Mouse (Mus musculus) kidney, postnatal 0 days (tissue): ENCODE data around the gene Bloc1s5. TPM values are rescaled to one million over a fixed set of nuclear protein-coding genes. Genes with fewer than 3 reads are reported as not detected.

ENCODE experiments used
- ATAC-seq: fragments of 200-750 bp; cut with Nextera tagmentation; replicated peaks from 2 replicates; pipeline ENCODE4 v1.8.0; 2017; ENCODE audit warnings: low read depth, moderate number of reproducible peaks, moderate TSS enrichment, moderate library complexity; ENCODE audit not compliant: low FRiP score
- DNase-seq: peaks from one replicate; pipeline ENCODE4 v3.0.0-alpha.2; 2016; ENCODE audit warnings: low spot score
- H3K27ac ChIP-seq: fragments of 300-500 bp; sonication (generic); 2 replicates; pipeline ENCODE4 v1.5.1; 2014; ENCODE audit warnings: mild to moderate bottlenecking
- H3K27me3 ChIP-seq: fragments of 300-500 bp; sonication (generic); 2 replicates; pipeline ENCODE4 v1.6.1; 2014; ENCODE audit warnings: low read length, mixed read lengths; ENCODE audit not compliant: insufficient read depth
- H3K36me3 ChIP-seq: fragments of 300-500 bp; sonication (generic); 2 replicates; pipeline ENCODE4 v1.6.1; 2014; ENCODE audit warnings: low read length, mixed read lengths; ENCODE audit not compliant: insufficient read depth
- H3K4me1 ChIP-seq: fragments of 300-500 bp; sonication (generic); replicated peaks from 2 replicates; pipeline ENCODE4 v1.6.1; 2014; ENCODE audit warnings: antibody characterized with exemption, low read length, mixed read lengths; ENCODE audit not compliant: insufficient read depth
- H3K4me2 ChIP-seq: fragments of 300-500 bp; sonication (generic); 2 replicates; pipeline ENCODE4 v1.6.1; 2014; ENCODE audit warnings: mild to moderate bottlenecking, low read length, moderate library complexity, mixed read lengths
- H3K4me3 ChIP-seq: fragments of 300-500 bp; sonication (generic); replicated peaks from 2 replicates; pipeline ENCODE4 v1.5.1; 2014; ENCODE audit warnings: low read depth, low read length
- H3K9ac ChIP-seq: fragments of 300-500 bp; sonication (generic); 2 replicates; pipeline ENCODE4 v1.6.1; 2014; ENCODE audit warnings: low read depth, low read length
- H3K9me3 ChIP-seq: fragments of 300-500 bp; sonication (generic); replicated peaks from 2 replicates; pipeline ENCODE4 v1.6.1; 2016; ENCODE audit warnings: low read length, inconsistent platforms, mixed read lengths
- CTCF ChIP-seq: IDR thresholded peaks from 2 replicates; pipeline ENCODE4 v1.5.1; 2016; ENCODE audit warnings: antibody characterized with exemption, low read depth, mild to moderate bottlenecking, moderate library complexity
- WGBS: fragments of 180-500 bp; shearing (Covaris S2); extraction: QIAGEN DNeasy Blood & Tissue Kit; methylation state at CpG from one replicate; pipeline ENCODE4 v1.1.7; 2014; 5-methylcytosine and 5-hydroxymethylcytosine counted together
- polyA plus RNA-seq: library from polyadenylated mRNA; unstranded; fragments of >200 nt; fragmentation: Nextera tagmentation; extraction: Ambion mirVana; gene quantifications from 2 replicates; pipeline ENCODE4 v1.2.1, GENCODE M21; 2015

Bloc1s5 gene
- polyA plus RNA-seq, 1 experiment from 2014 or later, result 21.8 TPM

DNA sequence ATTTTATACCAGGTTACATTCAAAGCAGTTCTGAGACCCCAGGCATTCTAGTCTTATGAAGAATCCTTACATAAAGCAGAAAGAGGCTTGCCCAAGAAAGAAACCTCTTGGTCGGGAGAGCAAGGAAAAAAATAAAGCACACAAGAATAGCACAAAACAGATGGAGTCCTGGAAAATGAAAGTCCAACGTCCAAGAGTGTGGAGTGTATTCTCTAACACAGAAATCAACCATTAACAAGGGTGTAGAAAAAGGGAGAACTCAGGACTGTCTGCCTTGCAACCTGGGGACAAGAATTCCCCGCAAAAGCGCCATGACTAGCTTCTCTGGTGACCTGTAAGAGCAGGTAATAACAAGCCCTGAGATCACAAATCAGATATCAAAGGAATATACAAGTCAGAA is 69.7 kb downstream of the Bloc1s5 start:
- no peak overlapping the region for H3K4me2 ChIP-seq
- no peaks in the 10 kb centered on the region for H3K4me1 ChIP-seq
- no peaks in the 10 kb centered on the region for H3K36me3 ChIP-seq
- no peak overlapping the region for H3K4me3 ChIP-seq
- WGBS, result 76% methylated on average over 4 of the region's 4 CpGs
- H3K9me3 ChIP-seq, result no peaks in the 10 kb centered on the region
- H3K27me3 ChIP-seq, result no peaks in the 10 kb centered on the region
- TF ChIP-seq CTCF, result no peak
- ATAC-seq (no peak), DNase-seq (no peak)
- no peak overlapping the region for H3K27ac ChIP-seq
- no peak overlapping the region for H3K9ac ChIP-seq

DNA sequence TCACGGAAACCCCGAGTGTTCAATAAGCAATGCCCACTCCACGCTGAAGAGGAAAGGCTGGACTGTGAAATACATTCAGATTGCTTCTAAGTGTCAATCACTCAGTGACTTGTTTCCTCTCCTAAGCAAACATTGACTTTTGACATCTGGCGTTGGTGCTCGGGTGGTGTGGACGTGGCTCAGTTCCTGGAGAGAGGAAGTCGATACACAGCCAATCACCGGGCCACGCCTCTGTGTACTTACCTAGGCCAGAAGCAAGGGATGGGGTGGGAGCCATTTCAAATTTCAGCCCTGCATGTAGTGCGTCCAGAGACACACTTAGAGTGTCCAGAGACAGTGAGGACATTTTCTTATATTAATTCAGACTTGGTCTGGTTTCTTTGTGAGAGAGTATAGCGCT is 80.3 kb downstream of the Bloc1s5 start:
- no peaks in the 10 kb centered on the region for H3K9me3 ChIP-seq
- no peak for TF ChIP-seq CTCF
- no peak overlapping the region for H3K4me3 ChIP-seq
- ATAC-seq (no peak), DNase-seq (no peak)
- H3K9ac ChIP-seq, result no peak overlapping the region
- no peaks in the 10 kb centered on the region for H3K4me1 ChIP-seq
- 60% methylated on average over 11 of the region's 11 CpGs for WGBS
- H3K27me3 ChIP-seq, result no peaks in the 10 kb centered on the region
- no peak overlapping the region for H3K27ac ChIP-seq
- no peaks in the 10 kb centered on the region for H3K36me3 ChIP-seq
- no peak overlapping the region for H3K4me2 ChIP-seq

- ATAC-seq, result peak; percentile 52; the same call in 1 of the 2 replicates
- Histone ChIP-seq H3K9me3 (no peaks in the 10 kb centered on the region), H3K9ac (no peak overlapping the region)
These were observed 80.7 kb downstream of the Bloc1s5 start for GRCm38 (mm10) chr13:38554210-38554609.

GRCm38 (mm10) chr13:38548681-38549080 is 86.2 kb downstream of the Bloc1s5 start:
- Histone ChIP-seq H3K4me1 (no peaks in the 10 kb centered on the region), H3K27ac (no peak overlapping the region), H3K27me3 (no peaks in the 10 kb centered on the region), H3K9ac (no peak overlapping the region), H3K9me3 (no peaks in the 10 kb centered on the region), H3K4me3 (no peak overlapping the region), H3K36me3 (no peaks in the 10 kb centered on the region), H3K4me2 (no peak overlapping the region)
- WGBS, result 75% methylated on average over 5 of the region's 5 CpGs
- ATAC-seq (no peak), DNase-seq (no peak)
- TF ChIP-seq CTCF, result no peak; the same call in 1 of the 2 replicates

More at GRCm38 (mm10) chr13:38554210-38554609, 80.7 kb downstream of the Bloc1s5 start:
- H3K27me3 ChIP-seq, result no peaks in the 10 kb centered on the region
- H3K4me2 ChIP-seq, result no peak overlapping the region
- no peak for DNase-seq
- TF ChIP-seq CTCF, result no peak
- H3K27ac ChIP-seq, result no peak overlapping the region
- 51% methylated on average over 3 of the region's 3 CpGs for WGBS
- H3K4me1 ChIP-seq, result no peaks in the 10 kb centered on the region
- H3K36me3 ChIP-seq, result no peaks in the 10 kb centered on the region
- no peak overlapping the region for H3K4me3 ChIP-seq

GRCm38 (mm10) chr13:38547717-38548116 is 87.2 kb downstream of the Bloc1s5 start:
- Histone ChIP-seq H3K36me3 (no peaks in the 10 kb centered on the region), H3K4me3 (no peak overlapping the region), H3K4me1 (no peaks in the 10 kb centered on the region), H3K4me2 (no peak overlapping the region), H3K27me3 (no peaks in the 10 kb centered on the region), H3K9ac (no peak overlapping the region), H3K9me3 (no peaks in the 10 kb centered on the region), H3K27ac (no peak overlapping the region)
- 81% methylated on average over 5 of the region's 5 CpGs for WGBS
- ATAC-seq, result no peak
- no peak for DNase-seq
- no peak for TF ChIP-seq CTCF

GRCm38 (mm10) chr13:38546754-38547153 is 88.2 kb downstream of the Bloc1s5 start:
- no peak for TF ChIP-seq CTCF
- H3K36me3 ChIP-seq, result no peaks in the 10 kb centered on the region
- H3K9me3 ChIP-seq, result no peaks in the 10 kb centered on the region
- no peak overlapping the region for H3K27ac ChIP-seq
- H3K4me3 ChIP-seq, result no peak overlapping the region
- H3K4me1 ChIP-seq, result no peaks in the 10 kb centered on the region
- H3K27me3 ChIP-seq, result no peaks in the 10 kb centered on the region
- ATAC-seq, result no peak
- H3K9ac ChIP-seq, result no peak overlapping the region
- no peak overlapping the region for H3K4me2 ChIP-seq
- no peak for DNase-seq
- WGBS, result 69% methylated on average over 4 of the region's 4 CpGs

GRCm38 (mm10) chr13:38545460-38545859 is 89.4 kb downstream of the Bloc1s5 start:
- Histone ChIP-seq H3K9ac (no peak overlapping the region), H3K9me3 (no peaks in the 10 kb centered on the region), H3K4me2 (no peak overlapping the region), H3K27me3 (no peaks in the 10 kb centered on the region), H3K36me3 (no peaks in the 10 kb centered on the region), H3K4me1 (no peaks in the 10 kb centered on the region), H3K27ac (no peak overlapping the region), H3K4me3 (no peak overlapping the region)
- no peak for DNase-seq
- no peak for ATAC-seq
- TF ChIP-seq CTCF, result no peak
- WGBS, result 76% methylated on average over 3 of the region's 3 CpGs
